Mouse (Mus musculus): ENCODE measurements around the gene Slc22a6. TPM values are rescaled to one million over a fixed set of nuclear protein-coding genes. Genes with fewer than 3 reads are reported as not detected.

The Slc22a6 gene
- polyA plus RNA-seq, 1 experiment from 2014 or later: not detected

- Histone ChIP-seq H3K36me3 (ENCODE audit: control insufficient read depth, insufficient read depth, low read length) (no peaks in the 10 kb centered on the region), H3K27ac (replicated peaks in 1 of 2; ENCODE audit: control insufficient read depth in 1 of 2, insufficient read depth in 1 of 2, low read depth in 2 of 2, low read length in 2 of 2) (no peak overlapping the region), H3K4me3 (ENCODE audit: control insufficient read depth in 1 of 2, insufficient read depth in 1 of 2, low read depth in 1 of 2, low read length in 2 of 2) (no peak overlapping the region), H3K9ac (ENCODE audit: low read length) (no peak overlapping the region), H3K4me1 (ENCODE audit: control insufficient read depth in 2 of 2, insufficient read depth in 2 of 2, low read length in 2 of 2) (no peaks in the 10 kb centered on the region), H3K9me3 (ENCODE audit: control insufficient read depth, low read length) (no peaks in the 10 kb centered on the region), H3K4me2 (ENCODE audit: low read length) (no peak overlapping the region), H3K27me3 (ENCODE audit: control insufficient read depth, insufficient read depth, low read length) (no peaks in the 10 kb centered on the region; the same call in 1 of the 2 replicates)
- WGBS: 66% methylated on average over 8 of the region's 8 CpGs
- no peak for ATAC-seq (ENCODE audit: insufficient number of reproducible peaks, insufficient read depth, low FRiP score, low read depth)
Measured at GRCm38 (mm10) chr19:8611358-8612123, 6.3 kb upstream of the Slc22a6 start.

- H3K27ac ChIP-seq (replicated peaks in 1 of 2; ENCODE audit: control insufficient read depth in 1 of 2, insufficient read depth in 1 of 2, low read depth in 2 of 2, low read length in 2 of 2): no peak overlapping the region
- no peaks in the 10 kb centered on the region for H3K4me1 ChIP-seq (ENCODE audit: control insufficient read depth in 2 of 2, insufficient read depth in 2 of 2, low read length in 2 of 2)
- no peaks in the 10 kb centered on the region for H3K36me3 ChIP-seq (ENCODE audit: control insufficient read depth, insufficient read depth, low read length)
- ATAC-seq (ENCODE audit: insufficient number of reproducible peaks, insufficient read depth, low FRiP score, low read depth): no peak
- no peaks in the 10 kb centered on the region; the same call in 1 of the 2 replicates for H3K27me3 ChIP-seq (ENCODE audit: control insufficient read depth, insufficient read depth, low read length)
- WGBS: 83% methylated on average over 2 of the region's 2 CpGs
- no peak overlapping the region for H3K4me2 ChIP-seq (ENCODE audit: low read length)
- no peak overlapping the region for H3K4me3 ChIP-seq (ENCODE audit: control insufficient read depth in 1 of 2, insufficient read depth in 1 of 2, low read depth in 1 of 2, low read length in 2 of 2)
- H3K9me3 ChIP-seq (ENCODE audit: control insufficient read depth, low read length): no peaks in the 10 kb centered on the region
- no peak overlapping the region for H3K9ac ChIP-seq (ENCODE audit: low read length)
Measured at GRCm38 (mm10) chr19:8613111-8613510, 4.7 kb upstream of the Slc22a6 start.

GRCm38 (mm10) chr19:8614343-8614742 is 3.5 kb upstream of the Slc22a6 start:
- Histone ChIP-seq H3K36me3 (ENCODE audit: control insufficient read depth, insufficient read depth, low read length) (no peaks in the 10 kb centered on the region), H3K4me3 (ENCODE audit: control insufficient read depth in 1 of 2, insufficient read depth in 1 of 2, low read depth in 1 of 2, low read length in 2 of 2) (no peak overlapping the region), H3K4me1 (ENCODE audit: control insufficient read depth in 2 of 2, insufficient read depth in 2 of 2, low read length in 2 of 2) (no peaks in the 10 kb centered on the region), H3K27ac (replicated peaks in 1 of 2; ENCODE audit: control insufficient read depth in 1 of 2, insufficient read depth in 1 of 2, low read depth in 2 of 2, low read length in 2 of 2) (no peak overlapping the region), H3K9ac (ENCODE audit: low read length) (no peak overlapping the region), H3K4me2 (ENCODE audit: low read length) (no peak overlapping the region), H3K9me3 (ENCODE audit: control insufficient read depth, low read length) (no peaks in the 10 kb centered on the region), H3K27me3 (ENCODE audit: control insufficient read depth, insufficient read depth, low read length) (no peaks in the 10 kb centered on the region; the same call in none of the 2 replicates)
- 41% methylated on average over 2 of the region's 2 CpGs for WGBS
- no peak for ATAC-seq (ENCODE audit: insufficient number of reproducible peaks, insufficient read depth, low FRiP score, low read depth)

GRCm38 (mm10) chr19:8616314-8616713 is 1.5 kb upstream of the Slc22a6 start:
- H3K36me3 ChIP-seq (ENCODE audit: control insufficient read depth, insufficient read depth, low read length): no peaks in the 10 kb centered on the region
- no peak overlapping the region for H3K9ac ChIP-seq (ENCODE audit: low read length)
- H3K27me3 ChIP-seq (ENCODE audit: control insufficient read depth, insufficient read depth, low read length): no peaks in the 10 kb centered on the region; the same call in none of the 2 replicates
- no peaks in the 10 kb centered on the region for H3K4me1 ChIP-seq (ENCODE audit: control insufficient read depth in 2 of 2, insufficient read depth in 2 of 2, low read length in 2 of 2)
- H3K27ac ChIP-seq (replicated peaks in 1 of 2; ENCODE audit: control insufficient read depth in 1 of 2, insufficient read depth in 1 of 2, low read depth in 2 of 2, low read length in 2 of 2): no peak overlapping the region
- WGBS: 69% methylated on average over 4 of the region's 4 CpGs
- H3K9me3 ChIP-seq (ENCODE audit: control insufficient read depth, low read length): no peaks in the 10 kb centered on the region
- no peak for ATAC-seq (ENCODE audit: insufficient number of reproducible peaks, insufficient read depth, low FRiP score, low read depth)
- no peak overlapping the region for H3K4me2 ChIP-seq (ENCODE audit: low read length)
- H3K4me3 ChIP-seq (ENCODE audit: control insufficient read depth in 1 of 2, insufficient read depth in 1 of 2, low read depth in 1 of 2, low read length in 2 of 2): no peak overlapping the region

GRCm38 (mm10) chr19:8621098-8621497 is 3.3 kb downstream of the Slc22a6 start:
- Histone ChIP-seq H3K9me3 (ENCODE audit: control insufficient read depth, low read length) (no peaks in the 10 kb centered on the region), H3K4me3 (ENCODE audit: control insufficient read depth in 1 of 2, insufficient read depth in 1 of 2, low read depth in 1 of 2, low read length in 2 of 2) (no peak overlapping the region), H3K27me3 (ENCODE audit: control insufficient read depth, insufficient read depth, low read length) (no peaks in the 10 kb centered on the region; the same call in 1 of the 2 replicates), H3K4me1 (ENCODE audit: control insufficient read depth in 2 of 2, insufficient read depth in 2 of 2, low read length in 2 of 2) (no peaks in the 10 kb centered on the region), H3K4me2 (ENCODE audit: low read length) (no peak overlapping the region), H3K27ac (replicated peaks in 1 of 2; ENCODE audit: control insufficient read depth in 1 of 2, insufficient read depth in 1 of 2, low read depth in 2 of 2, low read length in 2 of 2) (no peak overlapping the region), H3K9ac (ENCODE audit: low read length) (no peak overlapping the region), H3K36me3 (ENCODE audit: control insufficient read depth, insufficient read depth, low read length) (no peaks in the 10 kb centered on the region)
- 88% methylated on average over 7 of the region's 7 CpGs for WGBS
- no peak for ATAC-seq (ENCODE audit: insufficient number of reproducible peaks, insufficient read depth, low FRiP score, low read depth)

GRCm38 (mm10) chr19:8630249-8630648 is 12.4 kb downstream of the Slc22a6 start:
- no peak for ATAC-seq (ENCODE audit: insufficient number of reproducible peaks, insufficient read depth, low FRiP score, low read depth)
- Histone ChIP-seq H3K9ac (ENCODE audit: low read length) (no peak overlapping the region), H3K27me3 (ENCODE audit: control insufficient read depth, insufficient read depth, low read length) (no peaks in the 10 kb centered on the region), H3K9me3 (ENCODE audit: control insufficient read depth, low read length) (no peaks in the 10 kb centered on the region), H3K4me1 (ENCODE audit: control insufficient read depth in 2 of 2, insufficient read depth in 2 of 2, low read length in 2 of 2) (no peaks in the 10 kb centered on the region; a peak in 1 of 4 replicates), H3K36me3 (ENCODE audit: control insufficient read depth, insufficient read depth, low read length) (no peaks in the 10 kb centered on the region), H3K4me3 (ENCODE audit: control insufficient read depth in 1 of 2, insufficient read depth in 1 of 2, low read depth in 1 of 2, low read length in 2 of 2) (no peak overlapping the region), H3K4me2 (ENCODE audit: low read length) (no peak overlapping the region), H3K27ac (replicated peaks in 1 of 2; ENCODE audit: control insufficient read depth in 1 of 2, insufficient read depth in 1 of 2, low read depth in 2 of 2, low read length in 2 of 2) (no peak overlapping the region)
- WGBS: 77% methylated on average over 2 of the region's 2 CpGs

GRCm38 (mm10) chr19:8630826-8631225 is 13.0 kb downstream of the Slc22a6 start:
- no peaks in the 10 kb centered on the region for H3K36me3 ChIP-seq (ENCODE audit: control insufficient read depth, insufficient read depth, low read length)

GRCm38 (mm10) chr19:8632029-8632428 is 14.2 kb downstream of the Slc22a6 start:
- Histone ChIP-seq H3K4me1 (ENCODE audit: control insufficient read depth in 2 of 2, insufficient read depth in 2 of 2, low read length in 2 of 2) (no peaks in the 10 kb centered on the region; a peak in 1 of 4 replicates), H3K27me3 (ENCODE audit: control insufficient read depth, insufficient read depth, low read length) (no peaks in the 10 kb centered on the region), H3K36me3 (ENCODE audit: control insufficient read depth, insufficient read depth, low read length) (no peaks in the 10 kb centered on the region), H3K4me3 (ENCODE audit: control insufficient read depth in 1 of 2, insufficient read depth in 1 of 2, low read depth in 1 of 2, low read length in 2 of 2) (no peak overlapping the region), H3K9ac (ENCODE audit: low read length) (no peak overlapping the region), H3K27ac (replicated peaks in 1 of 2; ENCODE audit: control insufficient read depth in 1 of 2, insufficient read depth in 1 of 2, low read depth in 2 of 2, low read length in 2 of 2) (no peak overlapping the region), H3K4me2 (ENCODE audit: low read length) (no peak overlapping the region), H3K9me3 (ENCODE audit: control insufficient read depth, low read length) (no peaks in the 10 kb centered on the region)
- WGBS: 24% methylated on average over 1 of the region's 1 CpGs
- no peak for ATAC-seq (ENCODE audit: insufficient number of reproducible peaks, insufficient read depth, low FRiP score, low read depth)

More at GRCm38 (mm10) chr19:8630826-8631225, 13.0 kb downstream of the Slc22a6 start:
- Histone ChIP-seq H3K27me3 (ENCODE audit: control insufficient read depth, insufficient read depth, low read length) (no peaks in the 10 kb centered on the region), H3K9ac (ENCODE audit: low read length) (no peak overlapping the region), H3K4me3 (ENCODE audit: control insufficient read depth in 1 of 2, insufficient read depth in 1 of 2, low read depth in 1 of 2, low read length in 2 of 2) (no peak overlapping the region), H3K4me1 (ENCODE audit: control insufficient read depth in 2 of 2, insufficient read depth in 2 of 2, low read length in 2 of 2) (no peaks in the 10 kb centered on the region; a peak in 1 of 4 replicates), H3K27ac (replicated peaks in 1 of 2; ENCODE audit: control insufficient read depth in 1 of 2, insufficient read depth in 1 of 2, low read depth in 2 of 2, low read length in 2 of 2) (no peak overlapping the region), H3K9me3 (ENCODE audit: control insufficient read depth, low read length) (no peaks in the 10 kb centered on the region), H3K4me2 (ENCODE audit: low read length) (no peak overlapping the region)
- ATAC-seq (ENCODE audit: insufficient number of reproducible peaks, insufficient read depth, low FRiP score, low read depth): no peak
- 57% methylated on average over 6 of the region's 6 CpGs for WGBS
